Mouse (Mus musculus): ENCODE data around the gene Pwwp2a. TPM values are rescaled to one million over a fixed set of nuclear protein-coding genes. Genes with fewer than 3 reads are reported as not detected.

Pwwp2a gene
- total and polyA plus RNA-seq, 2 experiments from 2014 or later = 18.8 to 19.9 TPM

DNA sequence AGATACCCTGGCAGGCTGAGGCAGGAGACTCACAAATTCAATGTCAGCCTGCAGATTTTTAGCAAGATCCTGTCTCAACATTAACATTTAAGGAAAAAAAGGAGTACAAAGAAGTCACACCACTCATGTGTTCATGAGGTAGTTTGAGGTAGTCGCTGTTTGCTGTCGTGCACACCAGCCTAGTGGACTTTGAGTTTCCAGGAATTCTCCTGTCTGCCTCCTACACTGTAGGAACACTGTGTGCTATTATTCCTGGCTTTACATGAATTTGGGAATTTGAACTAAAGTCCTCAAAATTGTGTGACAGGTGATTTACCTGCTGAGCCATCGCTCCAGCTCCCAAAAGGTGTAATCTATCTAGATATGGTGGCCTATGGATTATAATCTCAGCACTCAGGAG, 43.3 kb upstream of the Pwwp2a start:
- ATAC-seq (ENCODE audit: low FRiP score) = no peak
- H3K27me3 ChIP-seq (ENCODE audit: insufficient read depth, low read length) = no peaks in the 10 kb centered on the region
- no peak overlapping the region for H3K4me3 ChIP-seq (ENCODE audit: low read depth, low read length)
- H3K4me2 ChIP-seq (ENCODE audit: low read depth, low read length, poor library complexity, severe bottlenecking) = no peak overlapping the region
- WGBS = 95% methylated on average over 3 of the region's 3 CpGs
- no peak overlapping the region for H3K27ac ChIP-seq (ENCODE audit: low read depth, low read length)
- H3K9me3 ChIP-seq (ENCODE audit: low read length) = no peaks in the 10 kb centered on the region
- no peak for TF ChIP-seq CTCF (IDR thresholded peaks at IDR 0.05)
- no peak for DNase-seq (ENCODE audit: low spot score)
- H3K36me3 ChIP-seq (ENCODE audit: insufficient read depth, low read length) = no peaks in the 10 kb centered on the region
- H3K9ac ChIP-seq (replicated peaks; ENCODE audit: low read length, poor library complexity, severe bottlenecking) = no peak overlapping the region
- H3K4me1 ChIP-seq (ENCODE audit: insufficient read depth, low read length) = peaks cover 3% of the 10 kb centered on the region; the same call in 1 of the 2 replicates

DNA sequence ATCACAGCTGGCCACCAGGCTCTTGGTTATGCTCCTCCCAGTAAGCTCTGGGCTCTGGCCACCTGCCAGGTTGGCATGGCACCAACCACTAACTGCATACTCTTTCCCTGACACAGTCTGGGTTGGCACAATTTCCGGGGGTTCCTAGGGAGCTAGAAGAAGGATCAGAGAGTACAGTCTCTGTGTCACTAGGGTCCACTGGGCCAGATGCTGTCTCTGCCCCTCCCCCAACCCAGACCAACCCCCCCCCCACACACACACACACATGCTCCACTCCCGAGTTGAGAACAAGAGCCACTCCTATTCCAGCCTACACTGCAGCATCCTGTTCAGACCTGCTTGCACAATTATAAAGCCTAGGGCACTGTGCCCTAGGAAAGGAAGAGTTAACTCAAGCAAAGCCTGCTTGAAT, 38.6 kb upstream of the Pwwp2a start:
- peak; percentile 89 for ATAC-seq (ENCODE audit: low FRiP score)
- no peak overlapping the region for H3K9ac ChIP-seq (replicated peaks; ENCODE audit: low read length, poor library complexity, severe bottlenecking)
- no peak overlapping the region for H3K27ac ChIP-seq (ENCODE audit: low read depth, low read length)
- H3K36me3 ChIP-seq (ENCODE audit: insufficient read depth, low read length) = no peaks in the 10 kb centered on the region
- peak; percentile 92 for DNase-seq (ENCODE audit: low spot score)
- H3K9me3 ChIP-seq (ENCODE audit: low read length) = no peaks in the 10 kb centered on the region
- H3K4me2 ChIP-seq (ENCODE audit: low read depth, low read length, poor library complexity, severe bottlenecking) = no peak overlapping the region
- no peaks in the 10 kb centered on the region for H3K27me3 ChIP-seq (ENCODE audit: insufficient read depth, low read length)
- 26% methylated on average over 2 of the region's 2 CpGs for WGBS
- no peaks in the 10 kb centered on the region for H3K4me1 ChIP-seq (ENCODE audit: insufficient read depth, low read length)
- TF ChIP-seq CTCF (IDR thresholded peaks at IDR 0.05) = no peak
- H3K4me3 ChIP-seq (ENCODE audit: low read depth, low read length) = no peak overlapping the region

DNA sequence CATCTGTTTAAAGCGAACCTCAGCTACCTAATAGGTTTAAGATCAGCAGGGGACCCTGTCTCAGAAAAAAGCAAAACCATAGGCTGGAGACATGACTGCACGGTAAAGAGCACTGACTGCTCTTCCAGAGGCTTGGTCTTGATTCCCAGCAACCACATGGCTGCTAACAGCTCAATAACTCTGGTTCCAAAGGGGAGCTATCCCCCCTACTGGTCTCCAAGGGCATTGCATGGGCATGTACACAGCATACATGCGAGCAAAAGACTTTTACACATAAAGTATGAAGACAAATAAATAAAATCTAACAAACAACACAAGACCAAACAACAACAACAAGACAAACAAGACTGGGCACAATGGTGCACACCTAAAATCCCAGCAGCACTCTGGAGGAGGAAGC, 36.5 kb upstream of the Pwwp2a start:
- no peak overlapping the region for H3K27ac ChIP-seq (ENCODE audit: low read depth, low read length)
- DNase-seq (ENCODE audit: low spot score) = no peak
- peak; percentile 25; the same call in 1 of the 2 replicates for TF ChIP-seq CTCF (IDR thresholded peaks at IDR 0.05)
- no peak overlapping the region for H3K4me2 ChIP-seq (ENCODE audit: low read depth, low read length, poor library complexity, severe bottlenecking)
- no peak overlapping the region for H3K9ac ChIP-seq (replicated peaks; ENCODE audit: low read length, poor library complexity, severe bottlenecking)
- H3K9me3 ChIP-seq (ENCODE audit: low read length) = no peaks in the 10 kb centered on the region
- H3K27me3 ChIP-seq (ENCODE audit: insufficient read depth, low read length) = no peaks in the 10 kb centered on the region
- WGBS = 87% methylated on average over 3 of the region's 3 CpGs
- no peaks in the 10 kb centered on the region for H3K36me3 ChIP-seq (ENCODE audit: insufficient read depth, low read length)
- H3K4me1 ChIP-seq (ENCODE audit: insufficient read depth, low read length) = no peaks in the 10 kb centered on the region
- no peak overlapping the region for H3K4me3 ChIP-seq (ENCODE audit: low read depth, low read length)
- ATAC-seq (ENCODE audit: low FRiP score) = no peak

DNA sequence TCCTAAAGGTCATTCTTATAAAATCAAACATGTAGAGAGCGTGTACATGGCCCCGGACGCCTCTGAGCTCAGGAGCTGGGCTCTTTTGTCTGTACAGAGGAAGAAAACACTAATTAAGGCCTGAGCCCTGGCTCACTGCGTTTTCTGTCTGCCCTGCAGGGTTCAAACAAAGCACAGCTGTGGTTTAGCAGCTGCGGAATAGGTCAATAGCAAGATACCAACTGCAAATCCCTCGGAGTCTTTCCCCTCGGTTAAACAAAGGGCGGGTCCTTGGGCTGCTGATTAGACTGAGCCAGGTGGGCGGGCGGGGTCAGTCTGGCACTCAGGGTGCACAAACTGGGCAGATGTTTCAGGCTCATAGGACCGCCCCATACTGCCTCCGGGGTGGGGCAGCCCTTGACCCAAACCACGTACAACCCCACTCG, 28.7 kb upstream of the Pwwp2a start:
- no peak for TF ChIP-seq CTCF (IDR thresholded peaks at IDR 0.05)
- no peak for ATAC-seq (ENCODE audit: low FRiP score)
- no peak for DNase-seq (ENCODE audit: low spot score)
- Histone ChIP-seq H3K4me3 (ENCODE audit: low read depth, low read length) (no peak overlapping the region), H3K4me1 (ENCODE audit: insufficient read depth, low read length) (no peaks in the 10 kb centered on the region), H3K9ac (replicated peaks; ENCODE audit: low read length, poor library complexity, severe bottlenecking) (no peak overlapping the region), H3K27ac (ENCODE audit: low read depth, low read length) (no peak overlapping the region), H3K36me3 (ENCODE audit: insufficient read depth, low read length) (no peaks in the 10 kb centered on the region), H3K9me3 (ENCODE audit: low read length) (no peaks in the 10 kb centered on the region), H3K4me2 (ENCODE audit: low read depth, low read length, poor library complexity, severe bottlenecking) (no peak overlapping the region), H3K27me3 (ENCODE audit: insufficient read depth, low read length) (no peaks in the 10 kb centered on the region)
- 34% methylated on average over 14 of the region's 14 CpGs for WGBS

DNA sequence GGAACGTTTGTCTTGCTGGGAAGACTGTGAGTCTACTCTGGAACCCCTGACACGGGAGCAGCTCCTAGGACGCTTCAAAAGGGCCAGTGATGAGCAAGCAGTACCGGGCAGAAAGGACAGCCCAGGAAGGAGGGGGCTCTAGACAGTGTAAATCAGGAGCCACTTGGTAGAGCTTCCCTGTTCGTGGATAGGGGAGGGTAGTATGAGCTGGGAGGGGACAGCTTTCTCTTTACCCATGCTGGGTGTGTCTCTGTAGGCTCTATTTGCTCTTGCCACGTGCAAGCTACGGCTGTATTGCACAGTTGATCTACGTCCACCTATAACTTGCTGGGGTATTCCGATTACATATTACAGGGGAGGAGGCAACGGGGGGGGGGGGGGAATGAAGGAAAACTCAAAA, 25.3 kb upstream of the Pwwp2a start:
- Histone ChIP-seq H3K36me3 (ENCODE audit: insufficient read depth, low read length) (no peaks in the 10 kb centered on the region), H3K27me3 (ENCODE audit: insufficient read depth, low read length) (no peaks in the 10 kb centered on the region), H3K27ac (ENCODE audit: low read depth, low read length) (no peak overlapping the region), H3K9me3 (ENCODE audit: low read length) (no peaks in the 10 kb centered on the region), H3K4me3 (ENCODE audit: low read depth, low read length) (no peak overlapping the region), H3K4me1 (ENCODE audit: insufficient read depth, low read length) (no peaks in the 10 kb centered on the region), H3K4me2 (ENCODE audit: low read depth, low read length, poor library complexity, severe bottlenecking) (no peak overlapping the region), H3K9ac (replicated peaks; ENCODE audit: low read length, poor library complexity, severe bottlenecking) (no peak overlapping the region)
- no peak for DNase-seq (ENCODE audit: low spot score)
- no peak for TF ChIP-seq CTCF (IDR thresholded peaks at IDR 0.05)
- WGBS = 67% methylated on average over 10 of the region's 10 CpGs
- no peak for ATAC-seq (ENCODE audit: low FRiP score)

DNA sequence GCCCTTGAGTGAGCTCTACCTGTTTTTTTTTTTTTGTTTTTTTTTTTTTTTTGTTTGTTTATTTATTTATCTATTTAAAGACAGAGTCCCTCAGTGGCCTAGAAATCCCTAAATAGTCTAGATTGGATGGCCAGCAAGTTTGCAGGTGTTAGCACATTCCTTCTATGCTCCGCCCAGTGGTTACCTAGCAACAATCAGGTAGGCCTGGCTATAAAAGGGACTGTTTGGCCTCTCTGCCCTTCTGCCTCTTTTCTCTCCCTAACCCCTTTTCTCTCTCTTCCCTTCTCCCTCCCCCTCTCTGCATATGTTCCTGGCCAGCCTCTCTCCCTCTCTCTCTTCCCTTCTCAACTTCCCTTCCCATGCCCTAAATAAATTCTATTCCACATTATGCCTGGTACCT, 23.8 kb upstream of the Pwwp2a start:
- DNase-seq (ENCODE audit: low spot score) (no peak), ATAC-seq (ENCODE audit: low FRiP score) (no peak)
- WGBS = 96% methylated on average over 1 of the region's 1 CpGs
- no peaks in the 10 kb centered on the region for H3K36me3 ChIP-seq (ENCODE audit: insufficient read depth, low read length)
- H3K4me2 ChIP-seq (ENCODE audit: low read depth, low read length, poor library complexity, severe bottlenecking) = no peak overlapping the region
- H3K27me3 ChIP-seq (ENCODE audit: insufficient read depth, low read length) = no peaks in the 10 kb centered on the region
- TF ChIP-seq CTCF (IDR thresholded peaks at IDR 0.05) = no peak
- no peak overlapping the region for H3K27ac ChIP-seq (ENCODE audit: low read depth, low read length)
- H3K9ac ChIP-seq (replicated peaks; ENCODE audit: low read length, poor library complexity, severe bottlenecking) = no peak overlapping the region
- H3K4me3 ChIP-seq (ENCODE audit: low read depth, low read length) = no peak overlapping the region
- H3K9me3 ChIP-seq (ENCODE audit: low read length) = no peaks in the 10 kb centered on the region
- H3K4me1 ChIP-seq (ENCODE audit: insufficient read depth, low read length) = no peaks in the 10 kb centered on the region
